Mouse (Mus musculus) megakaryocyte, embryonic 14.5 days (primary cell): ENCODE data around the gene Epha1.

Experiments
- FLI1 ChIP-seq: IDR thresholded peaks from 2 replicates; pipeline ENCODE4 v1.6.1; 2012; ENCODE audit warnings: low read length, inconsistent platforms, mixed read lengths
- GATA1 ChIP-seq: IDR thresholded peaks from 3 replicates; pipeline ENCODE4 v1.6.1; 2012; ENCODE audit warnings: mixed read lengths, low read length, inconsistent platforms, borderline replicate concordance

- TF ChIP-seq GATA1: no peak
- TF ChIP-seq FLI1: no peak
Observed at GRCm38 (mm10) chr6:42330216-42330615, 42.9 kb downstream of the Epha1 start.
